Mouse (Mus musculus): ENCODE measurements at regions not wholly inside any gene's neighbourhood (a gene's known extent, or its start where the extent isn't known, plus 50 kb on each side); places are given as distances from the start of the nearest gene placed in this dataset.

- TF ChIP-seq MYOD1 (IDR thresholded peaks at IDR 0.05; ENCODE audit: control insufficient read depth, insufficient read length, low read depth), result no peak
- no peak for TF ChIP-seq CEBPB (IDR thresholded peaks at IDR 0.05; ENCODE audit: low read depth)
- TF ChIP-seq MAX (IDR thresholded peaks at IDR 0.05), result no peak
- no peak for TF ChIP-seq USF1 (IDR thresholded peaks at IDR 0.05; ENCODE audit: low read depth)
- no peak for TF ChIP-seq CTCF (IDR thresholded peaks at IDR 0.05; ENCODE audit: control insufficient read depth, insufficient read depth, insufficient read length)
- TF ChIP-seq MYOG (IDR thresholded peaks at IDR 0.05; ENCODE audit: control insufficient read depth, extremely low read depth, insufficient read length), result no peak
- TF ChIP-seq FOSL1 (IDR thresholded peaks at IDR 0.05; ENCODE audit: insufficient read depth, low read length, poor library complexity, severe bottlenecking), result no peak
- no peak overlapping the region for H3K4me3 ChIP-seq (ENCODE audit: insufficient read depth, poor library complexity, severe bottlenecking)
- no peaks in the 10 kb centered on the region for H3K79me2 ChIP-seq (ENCODE audit: control insufficient read depth, insufficient read depth)
- no peaks in the 10 kb centered on the region for H3K27me3 ChIP-seq (ENCODE audit: control insufficient read depth, insufficient read depth, insufficient read length)
- H3K79me3 ChIP-seq (ENCODE audit: low read depth), result no peaks in the 10 kb centered on the region
- H3ac ChIP-seq (ENCODE audit: control insufficient read depth, insufficient read length, low read depth), result no peak overlapping the region
- no peaks in the 10 kb centered on the region for H3K36me3 ChIP-seq (ENCODE audit: control insufficient read depth, insufficient read depth)
These were observed 424.0 kb upstream of the Sorcs1 start for GRCm38 (mm10) chr19:51102411-51102810.

- Histone ChIP-seq H3K4me3 (ENCODE audit: insufficient read depth, poor library complexity, severe bottlenecking) (no peak overlapping the region), H3ac (ENCODE audit: control insufficient read depth, insufficient read length, low read depth) (no peak overlapping the region), H3K27me3 (ENCODE audit: control insufficient read depth, insufficient read depth, insufficient read length) (no peaks in the 10 kb centered on the region), H3K36me3 (ENCODE audit: control insufficient read depth, insufficient read depth) (no peaks in the 10 kb centered on the region), H3K79me2 (ENCODE audit: control insufficient read depth, insufficient read depth) (no peaks in the 10 kb centered on the region), H3K79me3 (ENCODE audit: low read depth) (no peaks in the 10 kb centered on the region)
- TF ChIP-seq USF1 (IDR thresholded peaks at IDR 0.05; ENCODE audit: low read depth), result no peak
- no peak for TF ChIP-seq MAX (IDR thresholded peaks at IDR 0.05)
- no peak for TF ChIP-seq CEBPB (IDR thresholded peaks at IDR 0.05; ENCODE audit: low read depth)
- TF ChIP-seq MYOG (IDR thresholded peaks at IDR 0.05; ENCODE audit: control insufficient read depth, extremely low read depth, insufficient read length), result no peak
These were observed 396.3 kb upstream of the Sorcs1 start for GRCm38 (mm10) chr19:51074762-51075161.

GRCm38 (mm10) chr19:51059961-51060665, 381.7 kb upstream of the Sorcs1 start:
- Histone ChIP-seq H3K27me3 (ENCODE audit: control insufficient read depth, insufficient read depth, insufficient read length) (no peaks in the 10 kb centered on the region), H3K79me3 (ENCODE audit: low read depth) (no peaks in the 10 kb centered on the region), H3K79me2 (ENCODE audit: control insufficient read depth, insufficient read depth) (no peaks in the 10 kb centered on the region), H3K36me3 (ENCODE audit: control insufficient read depth, insufficient read depth) (no peaks in the 10 kb centered on the region), H3ac (ENCODE audit: control insufficient read depth, insufficient read length, low read depth) (no peak overlapping the region), H3K4me3 (ENCODE audit: insufficient read depth, poor library complexity, severe bottlenecking) (no peak overlapping the region)
- TF ChIP-seq MYOD1 (IDR thresholded peaks at IDR 0.05; ENCODE audit: control insufficient read depth, insufficient read length, low read depth), result no peak
- no peak for TF ChIP-seq CTCF (IDR thresholded peaks at IDR 0.05; ENCODE audit: control insufficient read depth, insufficient read depth, insufficient read length)
- no peak for TF ChIP-seq MAX (IDR thresholded peaks at IDR 0.05)
- TF ChIP-seq MYOG (IDR thresholded peaks at IDR 0.05; ENCODE audit: control insufficient read depth, extremely low read depth, insufficient read length), result no peak
- no peak for TF ChIP-seq USF1 (IDR thresholded peaks at IDR 0.05; ENCODE audit: low read depth)
- no peak for TF ChIP-seq CEBPB (IDR thresholded peaks at IDR 0.05; ENCODE audit: low read depth)
- TF ChIP-seq FOSL1 (IDR thresholded peaks at IDR 0.05; ENCODE audit: insufficient read depth, low read length, poor library complexity, severe bottlenecking), result no peak

GRCm38 (mm10) chr19:51043544-51043943, 365.1 kb upstream of the Sorcs1 start:
- Histone ChIP-seq H3ac (ENCODE audit: control insufficient read depth, insufficient read length, low read depth) (no peak overlapping the region), H3K27me3 (ENCODE audit: control insufficient read depth, insufficient read depth, insufficient read length) (no peaks in the 10 kb centered on the region), H3K4me3 (ENCODE audit: insufficient read depth, poor library complexity, severe bottlenecking) (no peak overlapping the region), H3K36me3 (ENCODE audit: control insufficient read depth, insufficient read depth) (no peaks in the 10 kb centered on the region), H3K79me3 (ENCODE audit: low read depth) (no peaks in the 10 kb centered on the region), H3K79me2 (ENCODE audit: control insufficient read depth, insufficient read depth) (no peaks in the 10 kb centered on the region)
- TF ChIP-seq FOSL1 (IDR thresholded peaks at IDR 0.05; ENCODE audit: insufficient read depth, low read length, poor library complexity, severe bottlenecking) (no peak), MAX (IDR thresholded peaks at IDR 0.05) (no peak), MYOD1 (IDR thresholded peaks at IDR 0.05; ENCODE audit: control insufficient read depth, insufficient read length, low read depth) (no peak), MYOG (IDR thresholded peaks at IDR 0.05; ENCODE audit: control insufficient read depth, extremely low read depth, insufficient read length) (no peak), CTCF (IDR thresholded peaks at IDR 0.05; ENCODE audit: control insufficient read depth, insufficient read depth, insufficient read length) (no peak), CEBPB (IDR thresholded peaks at IDR 0.05; ENCODE audit: low read depth) (no peak), USF1 (IDR thresholded peaks at IDR 0.05; ENCODE audit: low read depth) (no peak)

- no peaks in the 10 kb centered on the region for H3K79me2 ChIP-seq (ENCODE audit: control insufficient read depth, insufficient read depth)
These were observed 316.0 kb upstream of the Sorcs1 start for GRCm38 (mm10) chr19:50994471-50994870.

More at GRCm38 (mm10) chr19:50994471-50994870, 316.0 kb upstream of the Sorcs1 start:
- Histone ChIP-seq H3ac (ENCODE audit: control insufficient read depth, insufficient read length, low read depth) (no peak overlapping the region), H3K4me3 (ENCODE audit: insufficient read depth, poor library complexity, severe bottlenecking) (no peak overlapping the region), H3K27me3 (ENCODE audit: control insufficient read depth, insufficient read depth, insufficient read length) (no peaks in the 10 kb centered on the region), H3K79me3 (ENCODE audit: low read depth) (no peaks in the 10 kb centered on the region), H3K36me3 (ENCODE audit: control insufficient read depth, insufficient read depth) (no peaks in the 10 kb centered on the region)
- TF ChIP-seq MYOG (IDR thresholded peaks at IDR 0.05; ENCODE audit: control insufficient read depth, extremely low read depth, insufficient read length) (no peak), FOSL1 (IDR thresholded peaks at IDR 0.05; ENCODE audit: insufficient read depth, low read length, poor library complexity, severe bottlenecking) (no peak), MYOD1 (IDR thresholded peaks at IDR 0.05; ENCODE audit: control insufficient read depth, insufficient read length, low read depth) (no peak), CTCF (IDR thresholded peaks at IDR 0.05; ENCODE audit: control insufficient read depth, insufficient read depth, insufficient read length) (no peak), USF1 (IDR thresholded peaks at IDR 0.05; ENCODE audit: low read depth) (no peak), MAX (IDR thresholded peaks at IDR 0.05) (no peak), CEBPB (IDR thresholded peaks at IDR 0.05; ENCODE audit: low read depth) (no peak)

Data from C2C12 (cell line).